Mouse (Mus musculus): ENCODE measurements around the gene Gm21773. TPM values are rescaled to one million over a fixed set of nuclear protein-coding genes. Genes with fewer than 3 reads are reported as not detected.
"Not testable (repeated sequence)": the region's sequence is repeated elsewhere in the genome, so short reads cannot be mapped to it uniquely, and the experiment has no call there.

Gm21773 gene
- polyA plus RNA-seq (2015; fragmentation: Nextera tagmentation; extraction: Ambion mirVana), result not detected in 2 replicates

DNA sequence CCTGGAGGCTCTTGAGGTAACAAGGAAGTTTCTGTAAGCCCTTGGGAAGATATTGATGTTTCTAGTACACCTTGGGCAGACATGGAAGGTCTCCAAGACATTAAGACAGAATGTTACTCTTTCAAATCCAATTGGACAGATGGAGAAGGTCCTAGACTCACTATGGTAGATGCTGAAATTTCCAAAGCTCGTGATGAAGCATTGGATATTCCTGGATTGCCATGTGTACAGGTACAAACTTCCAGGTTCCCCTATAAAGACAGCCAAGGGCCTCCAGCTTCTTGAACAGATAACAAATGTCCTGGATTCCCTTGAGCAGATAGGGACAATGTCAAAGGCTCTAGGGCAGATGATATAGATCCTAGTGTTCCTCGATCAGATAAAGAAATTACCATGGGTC, at the start of gene Gm21773:
Gm21773 (minus strand) TSS at position 101 of the 400 bp plus-strand sequence.
- H3K4me1 ChIP-seq (replicated peaks; ENCODE audit: control insufficient read depth, insufficient read depth, low read length); H3K4me3 ChIP-seq (ENCODE audit: low read depth, low read length); H3K4me2 ChIP-seq (replicated peaks; ENCODE audit: low read depth); H3K9me3 ChIP-seq (ENCODE audit: control insufficient read depth); H3K27ac ChIP-seq (ENCODE audit: low read depth, low read length); ATAC-seq; H3K27me3 ChIP-seq (replicated peaks; ENCODE audit: control insufficient read depth, insufficient read depth, low read length); H3K36me3 ChIP-seq (ENCODE audit: control insufficient read depth, insufficient read depth); H3K9ac ChIP-seq (ENCODE audit: low read depth, low read length): not testable (repeated sequence)
- WGBS, result no CpG with 5 or more reads among the region's 2 CpGs
